Mouse (Mus musculus): ENCODE measurements around the gene Epsti1. TPM values are rescaled to one million over a fixed set of nuclear protein-coding genes. Genes with fewer than 3 reads are reported as not detected.

Gene Epsti1
- polyA plus RNA-seq, 1 experiment = 18.0 TPM

DNA sequence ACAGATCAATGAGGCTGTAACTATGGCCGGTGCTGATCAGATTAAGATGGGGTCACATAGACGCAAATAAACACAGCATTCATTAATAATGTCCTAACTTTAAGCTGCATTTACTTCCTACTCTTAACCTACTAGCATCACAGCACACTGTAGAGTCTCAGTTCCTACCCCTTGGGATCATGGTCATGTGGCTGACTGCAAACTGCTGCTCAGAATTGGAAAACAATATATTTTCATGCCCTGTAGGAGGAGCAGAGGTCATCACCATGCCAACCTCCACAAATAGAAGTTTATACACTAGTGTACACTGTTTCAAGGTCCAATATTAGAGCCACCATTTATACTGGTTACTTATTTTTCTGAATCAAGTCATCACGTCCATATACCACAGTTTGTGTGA, 8.1 kb upstream of the Epsti1 start:
- H3K4me3 ChIP-seq (replicated peaks; ENCODE audit: control insufficient read depth, low read depth, low read length) = no peak overlapping the region
- no peaks in the 10 kb centered on the region for H3K4me1 ChIP-seq (ENCODE audit: control insufficient read depth, insufficient read depth, low read length)
- WGBS = 80% methylated on average over 3 of the region's 3 CpGs
- H3K27ac ChIP-seq (ENCODE audit: control insufficient read depth, insufficient read depth, low read depth, low read length, poor library complexity) = no peak overlapping the region
- TF ChIP-seq POLR2A (IDR thresholded peaks at IDR 0.05; ENCODE audit: borderline replicate concordance, control insufficient read depth, low read depth, low read length) = no peak
- TF ChIP-seq CTCF (IDR thresholded peaks at IDR 0.05; ENCODE audit: control insufficient read depth, insufficient read depth, low read length) = no peak

- no peak overlapping the region for H3K4me3 ChIP-seq (replicated peaks; ENCODE audit: control insufficient read depth, low read depth, low read length)
- peaks cover 1% of the 10 kb centered on the region; the same call in 1 of the 2 replicates for H3K4me1 ChIP-seq (ENCODE audit: control insufficient read depth, insufficient read depth, low read length)
- TF ChIP-seq POLR2A (IDR thresholded peaks at IDR 0.05; ENCODE audit: borderline replicate concordance, control insufficient read depth, low read depth, low read length) (no peak), CTCF (IDR thresholded peaks at IDR 0.05; ENCODE audit: control insufficient read depth, insufficient read depth, low read length) (no peak)
- 86% methylated on average over 3 of the region's 3 CpGs for WGBS
- H3K27ac ChIP-seq (ENCODE audit: control insufficient read depth, insufficient read depth, low read depth, low read length, poor library complexity) = no peak overlapping the region
Measured at GRCm38 (mm10) chr14:77902541-77902940, 1.5 kb upstream of the Epsti1 start.

- 21% methylated on average over 5 of the region's 5 CpGs for WGBS
- H3K4me3 ChIP-seq (replicated peaks; ENCODE audit: control insufficient read depth, low read depth, low read length) = no peak overlapping the region
- TF ChIP-seq CTCF (IDR thresholded peaks at IDR 0.05; ENCODE audit: control insufficient read depth, insufficient read depth, low read length) (no peak), POLR2A (IDR thresholded peaks at IDR 0.05; ENCODE audit: borderline replicate concordance, control insufficient read depth, low read depth, low read length) (no peak)
- H3K27ac ChIP-seq (ENCODE audit: control insufficient read depth, insufficient read depth, low read depth, low read length, poor library complexity) = no peak overlapping the region
- peaks cover 3% of the 10 kb centered on the region for H3K4me1 ChIP-seq (ENCODE audit: control insufficient read depth, insufficient read depth, low read length)
Measured at GRCm38 (mm10) chr14:77905466-77905865, 1.4 kb downstream of the Epsti1 start.

GRCm38 (mm10) chr14:77906586-77906985, 2.5 kb downstream of the Epsti1 start:
- Histone ChIP-seq H3K4me3 (replicated peaks; ENCODE audit: control insufficient read depth, low read depth, low read length) (no peak overlapping the region), H3K4me1 (ENCODE audit: control insufficient read depth, insufficient read depth, low read length) (peaks cover 3% of the 10 kb centered on the region), H3K27ac (ENCODE audit: control insufficient read depth, insufficient read depth, low read depth, low read length, poor library complexity) (no peak overlapping the region)
- WGBS = 71% methylated on average over 5 of the region's 5 CpGs
- no peak for TF ChIP-seq POLR2A (IDR thresholded peaks at IDR 0.05; ENCODE audit: borderline replicate concordance, control insufficient read depth, low read depth, low read length)
- no peak for TF ChIP-seq CTCF (IDR thresholded peaks at IDR 0.05; ENCODE audit: control insufficient read depth, insufficient read depth, low read length)

GRCm38 (mm10) chr14:77915776-77916175, 11.7 kb downstream of the Epsti1 start:
- Histone ChIP-seq H3K4me3 (replicated peaks; ENCODE audit: control insufficient read depth, low read depth, low read length) (no peak overlapping the region), H3K4me1 (ENCODE audit: control insufficient read depth, insufficient read depth, low read length) (no peaks in the 10 kb centered on the region)
- 90% methylated on average over 5 of the region's 5 CpGs for WGBS

GRCm38 (mm10) chr14:77921641-77922040, 17.6 kb downstream of the Epsti1 start:
- no peak overlapping the region for H3K4me3 ChIP-seq (replicated peaks; ENCODE audit: control insufficient read depth, low read depth, low read length)
- H3K27ac ChIP-seq (ENCODE audit: control insufficient read depth, insufficient read depth, low read depth, low read length, poor library complexity) = no peak overlapping the region
- TF ChIP-seq POLR2A (IDR thresholded peaks at IDR 0.05; ENCODE audit: borderline replicate concordance, control insufficient read depth, low read depth, low read length) = no peak
- no peak for TF ChIP-seq CTCF (IDR thresholded peaks at IDR 0.05; ENCODE audit: control insufficient read depth, insufficient read depth, low read length)
- 86% methylated on average over 8 of the region's 8 CpGs for WGBS
- H3K4me1 ChIP-seq (ENCODE audit: control insufficient read depth, insufficient read depth, low read length) = no peaks in the 10 kb centered on the region

More at GRCm38 (mm10) chr14:77915776-77916175, 11.7 kb downstream of the Epsti1 start:
- H3K27ac ChIP-seq (ENCODE audit: control insufficient read depth, insufficient read depth, low read depth, low read length, poor library complexity) = no peak overlapping the region
- TF ChIP-seq CTCF (IDR thresholded peaks at IDR 0.05; ENCODE audit: control insufficient read depth, insufficient read depth, low read length) (no peak), POLR2A (IDR thresholded peaks at IDR 0.05; ENCODE audit: borderline replicate concordance, control insufficient read depth, low read depth, low read length) (no peak)

GRCm38 (mm10) chr14:77923076-77923865, 19.2 kb downstream of the Epsti1 start:
- H3K27ac ChIP-seq (ENCODE audit: control insufficient read depth, insufficient read depth, low read depth, low read length, poor library complexity) = no peak overlapping the region
- no peaks in the 10 kb centered on the region for H3K4me1 ChIP-seq (ENCODE audit: control insufficient read depth, insufficient read depth, low read length)
- H3K4me3 ChIP-seq (replicated peaks; ENCODE audit: control insufficient read depth, low read depth, low read length) = no peak overlapping the region
- WGBS = 74% methylated on average over 6 of the region's 6 CpGs
- TF ChIP-seq CTCF (IDR thresholded peaks at IDR 0.05; ENCODE audit: control insufficient read depth, insufficient read depth, low read length) = no peak
- TF ChIP-seq POLR2A (IDR thresholded peaks at IDR 0.05; ENCODE audit: borderline replicate concordance, control insufficient read depth, low read depth, low read length) = no peak

DNA sequence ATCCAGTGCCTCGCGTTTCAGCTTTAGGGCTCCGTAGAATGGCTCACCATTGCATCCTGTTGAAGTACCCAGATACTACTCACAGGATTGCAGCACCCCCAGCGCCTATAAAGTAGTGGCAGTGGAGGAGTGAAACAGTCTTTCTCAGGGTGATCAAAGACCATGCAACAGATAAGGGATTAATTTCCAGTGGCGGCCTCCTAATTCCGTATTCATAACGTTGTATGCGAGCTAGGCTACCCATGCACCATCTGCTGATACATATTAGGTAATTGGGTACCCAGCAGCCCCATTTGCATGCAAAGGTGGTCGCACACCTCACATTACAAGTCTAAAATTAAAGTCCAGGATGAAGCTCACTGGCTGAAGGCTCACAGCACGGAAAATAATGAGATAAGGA, 21.4 kb downstream of the Epsti1 start:
- no peak for TF ChIP-seq POLR2A (IDR thresholded peaks at IDR 0.05; ENCODE audit: borderline replicate concordance, control insufficient read depth, low read depth, low read length)
- TF ChIP-seq CTCF (IDR thresholded peaks at IDR 0.05; ENCODE audit: control insufficient read depth, insufficient read depth, low read length) = no peak
- 86% methylated on average over 10 of the region's 10 CpGs for WGBS
- Histone ChIP-seq H3K27ac (ENCODE audit: control insufficient read depth, insufficient read depth, low read depth, low read length, poor library complexity) (no peak overlapping the region), H3K4me1 (ENCODE audit: control insufficient read depth, insufficient read depth, low read length) (no peaks in the 10 kb centered on the region), H3K4me3 (replicated peaks; ENCODE audit: control insufficient read depth, low read depth, low read length) (no peak overlapping the region)
